In genomic region chr12:54734307-54735131, GRCm38 (mm10) we compare ENCODE assay signal across 8 mouse cellular contexts. TPM values are rescaled to one million over a fixed set of nuclear protein-coding genes. Genes with fewer than 3 reads are reported as not detected.
A peak's percentile ranks its signal among the peaks of the same experiment; 100 is the strongest.
DNase-seq lines count a peak whose midpoint lies in the region; ATAC-seq and TF ChIP-seq lines count a peak whose summit lies in the region.
"Not testable (repeated sequence)": the region's sequence is repeated elsewhere in the genome, so short reads cannot be mapped to it uniquely, and the experiment has no call there.

No protein-coding gene starts in this region.

- H3K9ac ChIP-seq in forebrain, embryonic 11.5 days (ENCODE audit: low read length); heart, embryonic 15.5 days; liver, embryonic 11.5 days (ENCODE audit: low read depth, low read length); midbrain, embryonic 11.5 days (ENCODE audit: low read length): not testable (repeated sequence)

- peak overlapping the region; percentile 38 for H3K4me3 ChIP-seq in brown adipose tissue, adult 24 weeks (ENCODE audit: insufficient read depth, low read depth, low read length)
- H3K4me3 ChIP-seq in forebrain, embryonic 11.5 days (ENCODE audit: low read depth, low read length); heart, embryonic 15.5 days; kidney, adult 2 months (ENCODE audit: insufficient read depth, low read depth, low read length); liver, embryonic 11.5 days (ENCODE audit: low read depth, low read length); midbrain, embryonic 11.5 days (ENCODE audit: low read depth, low read length): not testable (repeated sequence)

- not testable (repeated sequence) for H3K9me3 ChIP-seq in forebrain, embryonic 11.5 days (ENCODE audit: control insufficient read depth, low read length); heart, embryonic 15.5 days (replicated peaks); liver, embryonic 11.5 days (ENCODE audit: control insufficient read depth, low read length); midbrain, embryonic 11.5 days (ENCODE audit: control insufficient read depth, low read length)

- not testable (repeated sequence) for H3K27ac ChIP-seq in brown adipose tissue, adult 24 weeks (replicated peaks; ENCODE audit: low read depth, low read length); forebrain, embryonic 11.5 days (ENCODE audit: low read depth, low read length); heart, embryonic 15.5 days; kidney, adult 2 months (ENCODE audit: insufficient read depth, low read depth, low read length); liver, embryonic 11.5 days (ENCODE audit: low read depth, low read length); midbrain, embryonic 11.5 days (ENCODE audit: low read depth, low read length)

- not testable (repeated sequence) for H3K36me3 ChIP-seq in forebrain, embryonic 11.5 days (ENCODE audit: control insufficient read depth, insufficient read depth, low read length); heart, embryonic 15.5 days; kidney, adult 2 months (ENCODE audit: control insufficient read depth, insufficient read depth, low read length); liver, embryonic 11.5 days (ENCODE audit: control insufficient read depth, insufficient read depth, low read length); midbrain, embryonic 11.5 days (ENCODE audit: control insufficient read depth, insufficient read depth, low read length)

- TF ChIP-seq POLR2A in kidney, adult 2 months (IDR thresholded peaks at IDR 0.05; ENCODE audit: low read depth, low read length) = peak; percentile 21

- WGBS in forebrain, embryonic 11.5 days = 0% methylated on average over 4 of the region's 49 CpGs
- 2% methylated on average over 8 of the region's 49 CpGs for WGBS in heart, embryonic 15.5 days
- WGBS in kidney, adult 2 months = 0% methylated on average over 11 of the region's 49 CpGs
- WGBS in liver, embryonic 11.5 days = 3% methylated on average over 6 of the region's 49 CpGs
- WGBS in midbrain, embryonic 11.5 days = 0% methylated on average over 8 of the region's 49 CpGs

- H3K27me3 ChIP-seq in forebrain, embryonic 11.5 days (ENCODE audit: control insufficient read depth, insufficient read depth, low read length); heart, embryonic 15.5 days; kidney, adult 2 months (replicated peaks; ENCODE audit: control insufficient read depth, insufficient read depth, low read length); liver, embryonic 11.5 days (replicated peaks; ENCODE audit: control insufficient read depth, insufficient read depth, low read length); midbrain, embryonic 11.5 days (ENCODE audit: control insufficient read depth, insufficient read depth, low read length): not testable (repeated sequence)

- not testable (repeated sequence) for H3K4me2 ChIP-seq in forebrain, embryonic 11.5 days (ENCODE audit: low read depth, low read length, severe bottlenecking); liver, embryonic 11.5 days; midbrain, embryonic 11.5 days
- peak overlapping the region; percentile 43; the same call in 1 of the 2 replicates for H3K4me2 ChIP-seq in heart, embryonic 15.5 days

- TF ChIP-seq CTCF in kidney, adult 2 months (conservative IDR thresholded peaks at IDR 0.05; ENCODE audit: insufficient read depth, insufficient read length, low read depth, low read length) = not testable (repeated sequence)

- DNase-seq in forebrain, embryonic 11.5 days (ENCODE audit: low spot score); liver, embryonic 11.5 days (ENCODE audit: low spot score); midbrain, embryonic 11.5 days (ENCODE audit: low spot score, missing footprints): not testable (repeated sequence)
- DNase-seq in kidney, adult 2 months = peak; percentile 44
- peak; percentile 50 for DNase-seq in spleen, adult 12 weeks (ENCODE audit: low spot score)
- peak; percentile 23 for DNase-seq in urinary bladder, postnatal 25 days (ENCODE audit: low spot score)

- peak; percentile 65 for ATAC-seq in forebrain, embryonic 11.5 days (replicated peaks; ENCODE audit: low FRiP score)
- ATAC-seq in heart, embryonic 15.5 days (replicated peaks; ENCODE audit: insufficient number of reproducible peaks, insufficient read depth, low FRiP score, low read depth) = peak; percentile 54
- peak; percentile 69 for ATAC-seq in liver, embryonic 11.5 days (replicated peaks; ENCODE audit: low FRiP score)
- peak; percentile 59 for ATAC-seq in midbrain, embryonic 11.5 days (ENCODE audit: low FRiP score)

- not testable (repeated sequence) for H3K4me1 ChIP-seq in brown adipose tissue, adult 24 weeks (ENCODE audit: control insufficient read depth, insufficient read depth, insufficient read length, low read length); forebrain, embryonic 11.5 days (replicated peaks; ENCODE audit: control insufficient read depth, insufficient read depth, low read length); heart, embryonic 15.5 days (replicated peaks); kidney, adult 2 months (ENCODE audit: control insufficient read depth, insufficient read depth, low read length); liver, embryonic 11.5 days (replicated peaks; ENCODE audit: control insufficient read depth, insufficient read depth, low read length); midbrain, embryonic 11.5 days (ENCODE audit: control insufficient read depth, insufficient read depth, low read length)

RNA-seq across cellular contexts. Expression of gene Eapp, which starts 38.8 kb away (rescaled TPM):
- 45.3 and 49.2 TPM in 2 replicates for polyA plus RNA-seq in brown adipose tissue, adult 24 weeks (2012; ENCODE audit: insufficient read depth, insufficient read length, missing spikeins)
- polyA plus RNA-seq in forebrain, embryonic 11.5 days (2014; fragmentation: Nextera tagmentation; extraction: Ambion mirVana) = 76.1 and 78.4 TPM in 2 replicates
- polyA plus RNA-seq in heart, embryonic 15.5 days (2015; fragmentation: Nextera tagmentation; extraction: Ambion mirVana) = 47.8 and 50.6 TPM in 2 replicates
- polyA plus RNA-seq in kidney, adult 2 months (2012; rRNA removed) = 9.1 and 21.0 TPM in 2 replicates
- polyA plus RNA-seq in liver, embryonic 11.5 days (2014; fragmentation: Nextera tagmentation; extraction: Ambion mirVana) = 59.9 and 68.4 TPM in 2 replicates
- polyA plus RNA-seq in midbrain, embryonic 11.5 days (2014; fragmentation: Nextera tagmentation; extraction: Ambion mirVana) = 77.8 and 88.0 TPM in 2 replicates
